Mouse (Mus musculus) hindbrain, embryonic 15.5 days (tissue): ENCODE measurements around the gene Slco4a1. TPM values are rescaled to one million over a fixed set of nuclear protein-coding genes. Genes with fewer than 3 reads are reported as not detected.

Experiments
- ATAC-seq: fragments of 200-750 bp; cut with Nextera tagmentation; 2 replicates; pipeline ENCODE4 v1.8.0; 2017; ENCODE audit warnings: low read depth, moderate number of reproducible peaks, moderate TSS enrichment; ENCODE audit not compliant: low FRiP score
- H3K27ac ChIP-seq: fragments of 300-500 bp; sonication (generic); replicated peaks from 2 replicates; pipeline ENCODE4 v1.5.1; 2015; ENCODE audit warnings: mild to moderate bottlenecking, inconsistent platforms
- H3K27me3 ChIP-seq: fragments of 300-500 bp; sonication (generic); 2 replicates; pipeline ENCODE4 v1.6.1; 2015; ENCODE audit warnings: control low read depth, inconsistent platforms
- H3K36me3 ChIP-seq: fragments of 300-500 bp; sonication (generic); 2 replicates; pipeline ENCODE4 v1.6.1; 2015; ENCODE audit warnings: control low read depth, inconsistent platforms
- H3K4me1 ChIP-seq: fragments of 300-500 bp; sonication (generic); replicated peaks from 2 replicates; pipeline ENCODE4 v1.6.1; 2015; ENCODE audit warnings: control low read depth, inconsistent platforms
- H3K4me2 ChIP-seq: fragments of 300-500 bp; sonication (generic); 2 replicates; pipeline ENCODE4 v1.6.1; 2015; ENCODE audit warnings: moderate library complexity, mild to moderate bottlenecking, inconsistent platforms
- H3K4me3 ChIP-seq: fragments of 300-500 bp; sonication (generic); 2 replicates; pipeline ENCODE4 v1.5.1; 2015; ENCODE audit warnings: mild to moderate bottlenecking, inconsistent platforms
- H3K9ac ChIP-seq: fragments of 300-500 bp; sonication (generic); 2 replicates; pipeline ENCODE4 v1.6.1; 2015; ENCODE audit warnings: inconsistent platforms
- H3K9me3 ChIP-seq: fragments of 300-500 bp; sonication (generic); 2 replicates; pipeline ENCODE4 v1.6.1; 2016; ENCODE audit warnings: control low read depth, inconsistent platforms
- WGBS: fragments of 180-500 bp; shearing (Covaris S2); methylation state at CpG from one replicate; pipeline ENCODE4 v1.1.7; 2015; 5-methylcytosine and 5-hydroxymethylcytosine counted together
- polyA plus RNA-seq: library from polyadenylated mRNA; unstranded; fragments of >200 nt; fragmentation: Nextera tagmentation; extraction: Ambion mirVana; gene quantifications from 2 replicates; pipeline ENCODE4 v1.2.1, GENCODE M21; 2015

The Slco4a1 gene
- 1.9 and 2.2 TPM in 2 replicates for polyA plus RNA-seq

GRCm38 (mm10) chr2:180455723-180456698 lies at the start of gene Slco4a1:
Gene Slco4a1, plus strand, starts transcription at chr2:180456245.
- Histone ChIP-seq H3K4me1 (peaks cover 13% of the 10 kb centered on the region; the same call in 1 of the 2 replicates), H3K4me3 (peak within 1 kb of the TSS; percentile 56), H3K9ac (peak within 1 kb of the TSS; percentile 49), H3K27me3 (peaks cover 27% of the 10 kb centered on the region), H3K9me3 (no peaks in the 10 kb centered on the region), H3K4me2 (peak within 1 kb of the TSS; percentile 95), H3K27ac (0 out of 2 replicates have a peak within 1 kb of the TSS, but pooled peaks have one; percentile 28), H3K36me3 (no peaks in the 10 kb centered on the region)
- peak; percentile 84 for ATAC-seq
- WGBS: 1% methylated on average over 65 of the region's 65 CpGs

GRCm38 (mm10) chr2:180408410-180408809 lies 47.6 kb upstream of the Slco4a1 start:
- H3K27me3 ChIP-seq: no peaks in the 10 kb centered on the region
- H3K9me3 ChIP-seq: no peaks in the 10 kb centered on the region
- no peak for ATAC-seq
- no peak overlapping the region for H3K4me3 ChIP-seq
- peaks cover 17% of the 10 kb centered on the region for H3K4me1 ChIP-seq
- no peak overlapping the region for H3K4me2 ChIP-seq
- H3K36me3 ChIP-seq: no peaks in the 10 kb centered on the region
- H3K27ac ChIP-seq: no peak overlapping the region
- WGBS: 27% methylated on average over 2 of the region's 2 CpGs
- no peak overlapping the region for H3K9ac ChIP-seq

DNA sequence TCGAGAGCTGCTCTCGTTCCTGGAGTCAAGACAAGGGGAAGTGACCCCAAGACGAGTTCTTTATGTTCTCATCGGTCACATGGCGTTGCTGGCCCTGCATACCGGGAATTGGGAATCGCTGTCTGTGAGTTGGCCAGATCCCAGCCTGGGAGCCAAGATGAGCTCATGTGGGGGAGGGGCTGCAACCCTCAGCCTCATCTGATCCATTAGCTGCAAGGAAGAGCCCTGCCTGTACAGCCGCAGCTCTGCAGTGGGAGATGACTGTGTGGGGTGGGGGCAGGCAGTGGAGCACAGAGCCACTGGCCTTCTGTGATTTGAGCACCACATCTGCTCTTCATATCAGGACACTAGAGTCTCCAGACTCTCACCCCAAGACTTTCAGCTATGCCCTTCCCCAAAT lies 45.6 kb upstream of the Slco4a1 start:
- 39% methylated on average over 8 of the region's 8 CpGs for WGBS
- Histone ChIP-seq H3K36me3 (no peaks in the 10 kb centered on the region), H3K9me3 (no peaks in the 10 kb centered on the region), H3K4me1 (peaks cover 17% of the 10 kb centered on the region), H3K4me3 (no peak overlapping the region), H3K27ac (no peak overlapping the region), H3K27me3 (no peaks in the 10 kb centered on the region), H3K9ac (no peak overlapping the region), H3K4me2 (no peak overlapping the region)
- 0 out of 2 replicates have a peak, but pooled peaks have one; percentile 42 for ATAC-seq

DNA sequence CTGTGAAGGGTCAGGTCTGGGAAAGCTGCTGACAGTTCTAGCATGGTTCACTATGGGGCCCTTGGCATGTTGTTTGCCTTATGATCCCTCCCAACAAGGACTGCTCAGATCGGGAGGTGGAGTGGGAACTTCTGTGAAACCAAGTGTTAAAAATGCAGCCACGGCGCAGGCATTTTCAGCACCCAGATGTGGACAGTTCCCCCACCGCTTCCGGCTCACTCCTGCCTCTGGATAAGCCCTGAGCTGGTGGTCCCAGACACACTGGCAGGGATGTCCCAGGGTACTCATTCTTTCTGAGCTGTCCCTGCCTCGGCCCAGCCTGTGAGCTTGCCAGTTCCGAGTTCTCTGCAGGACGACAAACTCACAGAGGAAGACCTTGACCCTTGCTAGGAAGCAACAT lies 45.0 kb upstream of the Slco4a1 start:
- no peak overlapping the region for H3K4me3 ChIP-seq
- WGBS: 11% methylated on average over 8 of the region's 8 CpGs
- no peaks in the 10 kb centered on the region for H3K27me3 ChIP-seq
- no peak for ATAC-seq
- H3K9ac ChIP-seq: no peak overlapping the region
- H3K36me3 ChIP-seq: no peaks in the 10 kb centered on the region
- H3K4me2 ChIP-seq: no peak overlapping the region
- H3K27ac ChIP-seq: no peak overlapping the region
- no peaks in the 10 kb centered on the region for H3K9me3 ChIP-seq
- H3K4me1 ChIP-seq: peaks cover 17% of the 10 kb centered on the region

GRCm38 (mm10) chr2:180415627-180416026 lies 40.4 kb upstream of the Slco4a1 start:
- no peak overlapping the region for H3K9ac ChIP-seq
- no peak overlapping the region for H3K27ac ChIP-seq
- H3K36me3 ChIP-seq: no peaks in the 10 kb centered on the region
- no peak for ATAC-seq
- H3K4me3 ChIP-seq: no peak overlapping the region
- H3K27me3 ChIP-seq: 0 out of 2 replicates have a peak, but pooled peaks cover 4% of the 10 kb centered on the region
- 76% methylated on average over 3 of the region's 3 CpGs for WGBS
- H3K4me2 ChIP-seq: no peak overlapping the region
- H3K9me3 ChIP-seq: no peaks in the 10 kb centered on the region
- H3K4me1 ChIP-seq: peaks cover 11% of the 10 kb centered on the region

DNA sequence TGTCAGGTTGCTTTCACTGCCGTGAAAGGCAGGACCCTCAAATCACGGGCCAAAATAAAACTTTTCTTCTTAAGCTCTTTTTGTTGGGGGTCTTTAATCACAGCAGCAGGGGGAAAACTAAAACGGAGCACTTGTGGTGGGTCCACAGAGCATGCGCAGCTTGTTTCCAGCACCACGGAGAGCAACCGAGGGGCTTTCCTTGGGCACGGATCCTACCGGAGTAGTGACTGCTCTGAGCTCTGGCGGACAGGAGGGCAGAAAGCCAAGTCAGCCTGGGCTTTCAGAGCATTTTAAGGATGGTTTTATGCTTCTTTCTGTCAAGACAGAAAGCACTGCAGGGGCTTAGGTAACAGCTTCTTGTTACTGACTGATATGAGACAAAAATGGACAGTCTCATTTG lies 38.3 kb upstream of the Slco4a1 start:
- Histone ChIP-seq H3K36me3 (no peaks in the 10 kb centered on the region), H3K27ac (no peak overlapping the region), H3K4me1 (no peaks in the 10 kb centered on the region), H3K4me3 (no peak overlapping the region), H3K4me2 (no peak overlapping the region), H3K9ac (no peak overlapping the region), H3K27me3 (0 out of 2 replicates have a peak, but pooled peaks cover 4% of the 10 kb centered on the region), H3K9me3 (no peaks in the 10 kb centered on the region)
- 14% methylated on average over 9 of the region's 9 CpGs for WGBS
- ATAC-seq: no peak

GRCm38 (mm10) chr2:180420641-180421040 lies 35.4 kb upstream of the Slco4a1 start:
- Histone ChIP-seq H3K9ac (no peak overlapping the region), H3K27me3 (0 out of 2 replicates have a peak, but pooled peaks cover 4% of the 10 kb centered on the region), H3K36me3 (no peaks in the 10 kb centered on the region), H3K4me3 (no peak overlapping the region), H3K27ac (no peak overlapping the region), H3K4me1 (no peaks in the 10 kb centered on the region), H3K4me2 (no peak overlapping the region), H3K9me3 (no peaks in the 10 kb centered on the region)
- 69% methylated on average over 3 of the region's 3 CpGs for WGBS
- ATAC-seq: no peak; the same call in 1 of the 2 replicates

DNA sequence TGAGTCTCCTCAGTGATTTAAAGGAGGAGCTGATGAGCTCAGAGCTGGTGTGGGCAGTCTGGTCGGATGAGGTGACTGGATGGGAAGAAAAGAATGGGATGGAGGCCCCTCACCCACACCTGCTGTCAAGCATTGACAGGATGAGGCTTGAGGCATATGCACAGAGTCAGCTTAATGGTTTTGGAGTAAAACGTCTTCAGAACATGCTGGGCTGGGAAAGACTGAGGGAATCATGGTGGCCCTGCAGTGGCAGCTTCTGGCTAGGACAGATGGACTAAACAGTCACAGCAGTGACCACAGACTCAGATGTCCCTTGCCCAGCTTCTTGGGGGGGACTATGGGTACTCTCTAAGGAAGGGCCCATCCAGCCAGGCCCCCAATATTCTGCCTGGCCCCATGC lies 30.9 kb upstream of the Slco4a1 start:
- WGBS: 50% methylated on average over 2 of the region's 2 CpGs
- H3K36me3 ChIP-seq: no peaks in the 10 kb centered on the region
- no peak overlapping the region for H3K4me3 ChIP-seq

DNA sequence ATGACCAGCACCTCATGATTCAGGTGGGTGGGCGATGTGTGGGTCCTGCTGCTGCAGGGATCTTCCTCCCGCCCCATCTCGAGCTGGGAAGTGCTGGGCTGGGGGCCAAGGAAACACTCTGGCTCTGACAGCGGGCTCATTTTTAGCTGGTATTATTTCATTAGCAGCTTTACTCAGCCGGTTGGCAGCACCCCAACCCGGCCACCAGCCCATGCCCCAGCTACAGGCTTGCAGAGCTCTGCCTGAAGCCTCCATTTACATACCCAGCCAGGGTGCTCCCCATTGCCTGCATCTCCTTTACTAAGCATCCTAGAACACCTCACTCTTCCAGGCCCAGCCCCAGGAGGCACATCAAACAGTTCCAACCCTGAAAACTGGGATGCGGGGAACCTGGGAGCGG lies 29.0 kb upstream of the Slco4a1 start:
- Histone ChIP-seq H3K4me1 (peaks cover 11% of the 10 kb centered on the region; the same call in 1 of the 2 replicates), H3K9me3 (no peaks in the 10 kb centered on the region), H3K9ac (no peak overlapping the region), H3K4me2 (no peak overlapping the region), H3K4me3 (no peak overlapping the region), H3K27me3 (no peaks in the 10 kb centered on the region), H3K27ac (no peak overlapping the region), H3K36me3 (no peaks in the 10 kb centered on the region)
- ATAC-seq: 0 out of 2 replicates have a peak, but pooled peaks have one; percentile 35
- WGBS: 54% methylated on average over 8 of the region's 8 CpGs

More for the DNA sequence above, 30.9 kb upstream of the Slco4a1 start:
- Histone ChIP-seq H3K4me2 (no peak overlapping the region), H3K27me3 (no peaks in the 10 kb centered on the region), H3K4me1 (peaks cover 11% of the 10 kb centered on the region; the same call in 1 of the 2 replicates), H3K9ac (no peak overlapping the region), H3K9me3 (no peaks in the 10 kb centered on the region), H3K27ac (no peak overlapping the region)
- ATAC-seq: no peak

DNA sequence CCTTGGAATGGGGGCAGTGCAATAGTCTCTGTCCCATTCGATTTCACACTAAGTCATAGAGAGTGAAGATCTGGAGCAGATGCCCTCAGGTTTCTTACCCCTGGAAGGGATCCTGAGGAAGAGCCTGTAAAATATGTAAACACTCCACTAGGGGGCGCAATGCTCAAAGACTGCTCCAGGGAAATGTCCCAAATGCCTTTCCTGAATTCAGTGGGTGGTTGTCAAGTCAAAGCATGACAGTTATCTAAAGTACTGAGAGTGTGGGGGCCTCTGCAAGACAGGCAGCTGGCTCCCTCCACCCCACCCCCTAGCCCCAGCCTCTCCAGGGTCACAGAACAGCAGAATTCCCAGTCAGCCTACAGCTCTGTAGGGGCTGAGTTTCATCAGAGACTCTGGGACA lies 27.7 kb upstream of the Slco4a1 start:
- Histone ChIP-seq H3K4me2 (no peak overlapping the region), H3K36me3 (no peaks in the 10 kb centered on the region), H3K9ac (no peak overlapping the region), H3K27me3 (no peaks in the 10 kb centered on the region), H3K4me3 (no peak overlapping the region), H3K9me3 (no peaks in the 10 kb centered on the region), H3K4me1 (peaks cover 11% of the 10 kb centered on the region; the same call in 1 of the 2 replicates), H3K27ac (no peak overlapping the region)
- 28% methylated on average over 2 of the region's 2 CpGs for WGBS
- ATAC-seq: no peak

- 83% methylated on average over 11 of the region's 11 CpGs for WGBS
- no peak overlapping the region for H3K27ac ChIP-seq
- H3K36me3 ChIP-seq: no peaks in the 10 kb centered on the region
- H3K27me3 ChIP-seq: no peaks in the 10 kb centered on the region
- H3K4me3 ChIP-seq: no peak overlapping the region
- peaks cover 11% of the 10 kb centered on the region; the same call in 1 of the 2 replicates for H3K4me1 ChIP-seq
- no peak for ATAC-seq
- no peaks in the 10 kb centered on the region for H3K9me3 ChIP-seq
- no peak overlapping the region for H3K4me2 ChIP-seq
- H3K9ac ChIP-seq: no peak overlapping the region
These were observed 25.4 kb upstream of the Slco4a1 start for GRCm38 (mm10) chr2:180430648-180431047.

GRCm38 (mm10) chr2:180432042-180432668 lies 23.9 kb upstream of the Slco4a1 start:
- H3K4me1 ChIP-seq: peaks cover 7% of the 10 kb centered on the region; the same call in 1 of the 2 replicates

More at GRCm38 (mm10) chr2:180432042-180432668, 23.9 kb upstream of the Slco4a1 start:
- Histone ChIP-seq H3K4me2 (no peak overlapping the region), H3K9me3 (no peaks in the 10 kb centered on the region), H3K27ac (no peak overlapping the region), H3K9ac (no peak overlapping the region), H3K36me3 (no peaks in the 10 kb centered on the region), H3K4me3 (no peak overlapping the region), H3K27me3 (no peaks in the 10 kb centered on the region)
- ATAC-seq: peak; percentile 61; the same call in 1 of the 2 replicates
- WGBS: 18% methylated on average over 10 of the region's 10 CpGs
